Mouse (Mus musculus) liver, adult 2 months (tissue): Measurements from ENCODE around the gene Scaf1.

ENCODE experiments used
- CTCF ChIP-seq: fragments of 200-500 bp; IDR thresholded peaks from 2 replicates; pipeline ENCODE4 v1.5.1; 2011; ENCODE audit warnings: low read depth, low read length, control low read depth
- POLR2A ChIP-seq: fragments of 200-500 bp; IDR thresholded peaks from 2 replicates; pipeline ENCODE4 v1.6.1; 2011; ENCODE audit warnings: low read length, control low read depth; ENCODE audit not compliant: insufficient read depth; ENCODE audit errors: extremely low read depth

GRCm38 (mm10) chr7:45053117-45053930, 37.2 kb upstream of the Scaf1 start:
- TF ChIP-seq POLR2A (no peak), CTCF (no peak)
